Mouse (Mus musculus) layer of hippocampus, postnatal 25 days (tissue): ENCODE data around the gene Gpx3. TPM values are rescaled to one million over a fixed set of nuclear protein-coding genes. Genes with fewer than 3 reads are reported as not detected.
"Not testable (repeated sequence)": the region's sequence is repeated elsewhere in the genome, so short reads cannot be mapped to it uniquely, and the experiment has no call there.

Source experiments
- DNase-seq, 2 experiments: peaks; one replicate each; pipeline ENCODE4 v3.0.0; 2022; ENCODE audit warnings: mixed read lengths in 2 of 2, low spot score in 1 of 2; ENCODE audit errors: extremely low spot score in 1 of 2
- total RNA-seq, 2 experiments: library from RNA; stranded (reverse); gene quantifications; 2 replicates each; pipeline ENCODE4 v1.2.3; 2021

The Gpx3 gene
- total RNA-seq, 2 experiments from 2014 or later = 4.6 to 5.6 TPM

- DNase-seq = no peak
Measured at GRCm38 (mm10) chr11:54879434-54879833, 22.8 kb upstream of the Gpx3 start.

DNA sequence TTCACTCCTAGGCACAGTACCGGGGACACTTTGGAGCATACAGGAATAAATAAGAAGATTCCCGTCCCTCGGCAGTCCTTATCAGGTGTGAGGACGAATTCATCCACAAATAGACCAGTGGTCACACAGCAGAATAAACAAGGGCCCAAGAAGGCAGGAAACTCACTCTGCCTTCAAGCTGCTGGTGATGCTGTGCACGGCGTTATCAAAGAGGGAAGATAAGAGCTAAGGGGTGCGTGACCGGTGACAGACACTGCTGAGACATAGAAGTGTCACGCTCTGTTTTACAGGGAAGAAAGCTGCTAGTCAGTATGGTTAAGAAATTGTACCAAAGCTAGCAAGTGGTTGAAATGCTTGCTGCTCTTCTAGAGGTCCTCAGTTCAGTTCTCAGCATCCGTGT lies 22.3 kb upstream of the Gpx3 start:
- no peak for DNase-seq

DNA sequence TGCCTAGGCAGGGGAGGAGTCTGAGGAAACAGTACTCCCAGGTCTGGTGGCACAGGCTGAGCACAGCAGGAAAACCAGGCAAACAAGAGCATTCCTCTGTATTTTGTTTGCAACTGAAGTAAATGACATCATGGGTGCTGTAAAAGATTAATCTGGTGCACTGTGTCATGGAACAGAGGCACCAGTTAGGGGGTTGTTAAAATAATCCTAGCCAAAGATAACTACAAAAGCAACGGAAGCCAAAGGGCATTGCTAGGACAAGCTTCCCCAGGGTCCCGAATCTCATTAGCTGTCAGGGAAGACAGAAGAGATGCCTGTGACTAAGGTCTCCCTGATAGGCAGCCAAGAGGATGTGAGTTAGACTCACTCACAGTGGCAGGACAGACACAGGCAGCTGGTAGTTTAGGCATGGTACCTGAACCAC lies 21.2 kb upstream of the Gpx3 start:
- DNase-seq = no peak

- no peak for DNase-seq
Measured at GRCm38 (mm10) chr11:54882671-54883070, 19.6 kb upstream of the Gpx3 start.

GRCm38 (mm10) chr11:54884197-54884828 lies 17.9 kb upstream of the Gpx3 start:
- DNase-seq = no peak

DNA sequence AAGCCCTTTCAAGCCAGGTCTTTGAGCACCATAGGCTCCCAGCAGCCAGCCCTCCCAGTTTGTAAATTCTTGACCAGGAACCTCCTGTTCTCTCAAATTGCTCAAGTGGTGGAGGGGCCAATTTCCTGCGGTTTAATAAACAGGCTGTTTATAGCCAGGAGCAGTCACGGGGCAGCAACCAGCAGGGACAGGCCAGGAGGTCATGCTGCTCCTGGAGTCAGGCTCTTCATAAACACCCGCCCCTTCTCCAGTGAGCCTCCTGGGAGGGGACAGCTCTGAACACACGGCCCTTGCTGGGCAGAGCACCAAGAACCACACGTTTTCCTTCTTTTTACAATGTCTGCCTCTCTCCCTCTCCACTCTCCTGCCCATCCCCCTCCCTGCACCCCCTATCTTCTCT lies 17.3 kb upstream of the Gpx3 start:
- DNase-seq = no peak

- DNase-seq = no peak
Measured at GRCm38 (mm10) chr11:54885406-54885805, 16.8 kb upstream of the Gpx3 start.

DNA sequence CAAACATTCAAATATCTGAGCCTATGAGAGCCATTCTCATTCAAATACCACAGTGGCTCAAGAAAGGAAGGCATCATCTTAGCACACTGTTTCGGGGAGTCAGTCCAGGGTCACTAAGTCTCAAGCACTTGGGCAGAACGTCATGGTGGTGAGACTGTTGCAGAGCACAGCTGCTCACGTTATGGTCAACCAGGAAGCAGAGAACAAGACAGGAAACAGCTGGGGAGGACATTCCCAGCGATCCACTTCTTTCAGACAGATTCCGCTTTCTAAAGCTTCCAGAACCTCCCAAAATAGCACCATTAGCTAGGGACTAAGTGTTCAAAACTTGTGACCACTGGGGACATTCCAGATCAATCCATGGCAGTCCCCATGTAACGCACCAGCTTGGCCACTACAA lies 14.3 kb upstream of the Gpx3 start:
- no peak for DNase-seq

GRCm38 (mm10) chr11:54891341-54891740 lies 10.9 kb upstream of the Gpx3 start:
- no peak for DNase-seq

DNA sequence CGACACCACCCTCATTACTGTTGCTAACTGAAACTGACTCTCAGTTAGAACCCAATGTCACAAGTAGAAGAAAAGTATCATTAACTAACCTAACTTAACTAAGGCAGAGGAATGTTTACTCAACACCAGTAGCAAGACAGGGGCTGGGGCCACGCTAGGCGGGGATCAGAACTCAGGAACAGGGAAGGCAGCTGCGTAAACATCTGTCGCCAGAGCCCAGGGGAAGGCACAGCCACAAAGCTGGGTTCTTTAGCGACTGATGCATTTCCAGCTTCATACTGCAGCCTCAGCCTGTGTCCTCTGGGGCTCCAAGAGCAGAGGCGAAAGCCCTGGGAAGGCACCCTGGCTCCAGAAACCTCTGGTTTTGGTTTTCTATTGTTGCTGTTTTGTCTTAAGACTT lies 10.2 kb upstream of the Gpx3 start:
- DNase-seq = no peak

GRCm38 (mm10) chr11:54894589-54894988 lies 7.7 kb upstream of the Gpx3 start:
- DNase-seq = no peak

- not testable (repeated sequence) for DNase-seq
Measured at GRCm38 (mm10) chr11:54896646-54897045, 5.6 kb upstream of the Gpx3 start.

DNA sequence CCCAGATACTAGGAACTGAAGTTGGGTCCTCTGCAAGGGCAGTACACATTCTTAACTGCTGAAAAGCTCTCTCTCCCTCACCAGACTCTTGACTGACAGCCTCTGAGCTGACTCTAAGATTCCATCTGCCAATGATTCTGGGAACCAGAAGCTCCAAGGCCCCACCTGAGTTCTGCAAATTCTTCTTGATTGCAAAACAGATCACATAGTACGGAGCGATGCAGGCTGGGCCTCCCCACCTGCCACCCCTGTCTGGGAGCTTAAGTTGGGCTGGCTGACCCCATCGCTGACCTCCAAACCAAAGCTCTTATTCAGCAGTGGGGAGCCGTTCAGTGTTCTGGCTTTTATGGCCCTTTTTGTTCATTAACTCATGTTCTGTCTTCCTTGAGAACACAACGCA lies 4.8 kb upstream of the Gpx3 start:
- DNase-seq = no peak

- DNase-seq = no peak
Measured at GRCm38 (mm10) chr11:54899657-54900056, 2.6 kb upstream of the Gpx3 start.

- no peak for DNase-seq
Measured at GRCm38 (mm10) chr11:54903339-54903738, 1.1 kb downstream of the Gpx3 start.

- DNase-seq = no peak
Measured at GRCm38 (mm10) chr11:54903940-54904706, 1.9 kb downstream of the Gpx3 start.

DNA sequence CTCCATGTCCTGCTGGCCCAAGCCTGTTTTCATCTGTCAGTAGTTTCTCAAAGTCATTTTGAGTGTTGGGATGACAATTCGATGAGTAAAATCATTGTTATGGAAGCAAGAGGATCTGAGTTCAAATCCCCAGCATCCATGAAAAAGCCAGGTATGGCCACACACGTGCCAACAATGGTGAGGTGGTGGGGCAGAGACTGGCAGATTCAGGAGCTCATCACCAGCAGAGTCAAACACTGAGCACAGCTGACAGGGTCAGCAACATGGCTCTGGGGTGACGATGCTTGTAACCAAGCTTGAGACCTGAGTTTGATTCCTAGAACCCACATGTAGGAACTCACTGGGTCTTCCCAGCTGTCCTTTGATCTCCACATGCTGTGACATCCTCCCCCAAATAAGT lies 2.8 kb downstream of the Gpx3 start:
- no peak for DNase-seq

GRCm38 (mm10) chr11:54905931-54906330 lies 3.7 kb downstream of the Gpx3 start:
- DNase-seq = no peak

DNA sequence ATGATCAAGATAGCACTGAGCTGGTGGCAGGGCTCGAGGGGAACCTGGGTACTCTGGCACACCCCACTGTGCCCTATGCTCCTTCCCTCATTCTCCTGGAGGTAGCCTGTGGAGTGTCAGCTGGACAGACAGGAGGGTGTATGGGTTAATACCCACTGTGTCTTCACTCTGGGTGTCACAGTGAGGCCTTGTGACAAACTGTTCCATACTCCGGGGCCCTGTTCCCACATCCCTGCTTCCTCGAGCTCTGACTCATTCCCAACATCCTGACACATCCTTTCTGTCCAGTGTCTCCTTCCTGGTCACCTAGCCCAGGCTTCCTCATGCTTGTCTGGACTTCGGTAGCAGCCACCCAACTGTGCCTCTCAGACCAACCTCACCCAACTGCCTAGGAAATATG lies 4.2 kb downstream of the Gpx3 start:
- no peak for DNase-seq

GRCm38 (mm10) chr11:54907259-54907658 lies 5.0 kb downstream of the Gpx3 start:
- no peak for DNase-seq

DNA sequence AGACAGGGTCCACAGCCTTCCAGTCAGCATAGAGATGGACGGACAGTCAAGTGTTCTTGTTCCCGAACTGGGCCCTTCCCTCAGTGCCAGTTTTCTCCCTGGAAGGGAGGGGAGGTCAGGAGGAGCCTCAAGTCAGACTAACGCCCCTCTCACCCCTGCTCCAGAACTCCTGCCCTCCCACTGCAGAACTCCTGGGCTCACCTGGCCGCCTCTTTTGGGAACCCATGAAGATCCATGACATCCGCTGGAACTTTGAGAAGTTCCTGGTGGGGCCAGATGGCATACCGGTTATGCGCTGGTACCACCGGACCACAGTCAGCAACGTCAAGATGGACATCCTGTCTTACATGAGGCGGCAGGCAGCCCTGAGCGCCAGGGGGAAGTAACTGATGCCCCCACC lies 7.0 kb downstream of the Gpx3 start:
- no peak for DNase-seq

DNA sequence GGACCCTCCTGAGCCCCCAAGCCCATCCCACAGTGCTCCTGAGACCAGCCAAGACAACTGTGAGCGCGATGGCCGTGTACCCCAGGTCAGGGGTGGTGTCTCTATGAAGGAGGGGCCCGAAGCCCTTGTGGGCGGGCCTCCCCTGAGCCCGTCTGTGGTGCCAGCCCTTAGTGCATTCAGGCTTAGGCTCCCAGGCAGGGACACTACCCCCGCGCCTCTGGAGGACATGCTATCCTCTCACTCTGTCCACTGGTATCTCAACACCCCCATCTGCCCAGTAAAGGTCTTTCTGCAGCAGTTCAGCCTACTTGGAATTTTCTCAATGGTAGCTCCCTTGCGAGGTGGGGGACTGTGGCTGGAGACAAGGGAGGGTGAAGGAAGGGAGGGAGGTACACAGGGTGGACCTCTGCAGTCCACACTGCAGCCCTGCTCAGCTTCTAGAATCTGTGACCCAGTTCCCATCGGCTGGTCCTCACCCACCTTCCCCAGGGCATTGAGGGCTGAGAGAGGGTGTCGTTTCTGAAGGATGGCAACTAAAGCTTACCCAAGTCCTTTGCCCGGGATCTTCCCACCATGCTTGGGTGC lies 7.9 kb downstream of the Gpx3 start:
- DNase-seq = no peak
